Mouse (Mus musculus): Measurements from ENCODE around the gene Lrrc56.

Gene Lrrc56

DNA sequence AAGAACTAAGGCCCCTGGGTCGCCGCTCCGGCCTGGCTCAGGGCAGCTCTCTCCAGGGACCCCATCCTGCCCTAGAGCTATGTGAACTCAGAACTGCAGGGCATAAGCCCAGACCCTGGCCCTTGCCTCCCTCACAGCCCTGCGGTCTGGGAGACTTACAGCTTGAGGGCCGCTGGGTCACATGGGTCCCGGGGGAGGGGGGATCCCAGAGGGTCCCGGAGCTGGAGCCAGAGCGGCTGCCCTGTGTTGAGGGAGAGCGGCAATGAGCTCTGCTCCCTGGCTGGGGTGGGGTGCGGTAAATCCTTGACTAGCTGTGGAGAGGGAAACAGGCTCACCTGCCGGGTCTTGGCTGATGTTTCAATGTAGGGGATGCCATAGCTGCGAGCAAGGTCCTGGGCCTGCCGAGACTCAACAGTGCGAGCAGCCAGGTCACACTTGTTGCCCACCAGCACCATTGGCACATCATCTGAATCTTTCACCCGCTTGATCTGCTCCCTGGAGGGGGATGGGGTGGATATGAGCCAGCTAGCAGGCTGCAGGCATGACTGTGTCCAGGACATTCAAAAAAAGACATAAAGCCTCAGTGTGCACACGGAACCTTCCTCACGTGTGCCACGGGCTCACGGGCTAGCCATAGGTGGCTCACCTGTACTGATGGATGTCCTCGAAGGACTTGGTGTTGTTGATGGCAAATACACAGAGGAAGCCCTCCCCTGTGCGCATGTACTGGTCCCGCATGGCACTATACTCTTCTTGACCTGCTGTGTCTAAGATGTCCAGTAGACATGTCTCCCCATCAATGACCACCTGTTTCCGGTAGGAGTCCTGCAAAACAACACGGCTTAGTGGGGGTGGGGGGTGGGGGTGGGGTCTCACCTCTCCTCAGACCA, 1.9 kb upstream of the Lrrc56 start:
- no peak for DNase-seq (ENCODE audit: low read depth, low spot score)

DNA sequence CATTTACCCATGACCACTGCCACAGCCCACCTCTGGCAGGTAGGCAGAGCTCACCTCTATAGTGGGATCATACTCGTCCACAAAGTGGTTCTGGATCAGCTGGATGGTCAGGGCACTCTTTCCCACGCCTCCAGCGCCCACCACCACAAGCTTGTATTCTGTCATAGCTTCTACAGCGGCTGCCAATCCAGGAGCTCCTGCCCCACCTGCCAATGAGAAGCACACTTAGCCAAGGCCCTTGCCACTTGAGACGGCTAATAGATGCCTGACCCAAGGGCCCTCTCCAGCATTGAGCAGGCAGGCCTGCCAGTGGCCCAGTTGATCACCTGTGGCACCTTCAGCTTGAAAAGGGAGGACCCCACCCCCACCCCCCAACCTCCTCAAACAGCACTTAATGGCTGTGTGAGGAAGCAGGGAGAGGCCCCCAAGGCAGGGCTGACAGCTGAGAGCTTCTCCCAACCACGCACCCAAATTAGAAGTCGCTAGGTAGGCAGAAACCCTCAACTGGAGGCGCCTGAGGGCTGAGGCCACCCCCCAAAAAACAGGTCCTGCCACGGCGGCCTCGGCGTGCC, 1.1 kb upstream of the Lrrc56 start:
- DNase-seq (ENCODE audit: low read depth, low spot score) = no peak

DNA sequence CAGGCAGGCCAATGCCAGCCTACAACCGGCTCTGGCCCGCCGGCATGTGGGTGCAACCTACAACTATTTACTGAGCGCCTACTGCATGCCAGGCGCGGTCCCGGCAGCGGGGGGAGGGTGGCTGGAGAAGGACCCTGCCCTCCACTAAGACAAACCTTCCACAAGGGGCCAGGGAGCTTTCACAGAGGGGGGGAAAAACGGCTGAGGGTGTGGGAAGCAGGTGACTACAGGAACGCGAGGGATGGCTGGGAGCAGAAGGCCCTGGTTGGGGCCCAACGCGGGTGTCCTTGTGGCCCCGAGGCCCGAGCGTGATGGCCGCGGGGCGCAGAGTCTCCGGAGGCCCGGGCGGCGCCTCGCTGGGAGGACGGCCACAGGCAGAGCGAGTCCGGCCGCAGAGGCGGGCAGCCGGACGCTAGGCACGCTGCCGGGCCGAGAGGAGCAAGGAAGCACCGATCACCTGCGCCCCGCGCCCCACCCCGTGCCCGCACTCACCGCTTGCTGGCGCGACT, 555 bp upstream of the Lrrc56 start:
- DNase-seq (ENCODE audit: low read depth, low spot score) = no peak

DNA sequence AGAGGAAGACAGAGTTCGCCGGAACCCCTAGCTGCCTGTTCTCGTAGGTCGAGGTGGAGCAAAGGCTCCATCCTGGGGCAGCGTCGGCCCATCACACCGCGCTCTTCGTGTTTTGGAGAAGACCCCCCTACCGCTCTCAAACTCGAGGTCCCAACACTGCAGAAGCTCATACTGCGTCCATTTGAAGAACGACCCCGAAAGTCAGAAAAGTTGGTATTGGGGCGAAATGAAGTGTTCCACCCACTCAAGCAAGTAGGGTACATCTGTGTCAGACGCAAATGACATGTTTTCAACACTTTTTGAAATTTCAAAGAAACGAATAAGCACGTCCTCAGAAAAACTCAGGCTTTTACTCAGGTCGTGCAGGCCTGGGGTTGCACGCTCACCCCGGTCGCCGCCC, 452 bp downstream of the Lrrc56 start:
- no peak for DNase-seq (ENCODE audit: low read depth, low spot score)

DNA sequence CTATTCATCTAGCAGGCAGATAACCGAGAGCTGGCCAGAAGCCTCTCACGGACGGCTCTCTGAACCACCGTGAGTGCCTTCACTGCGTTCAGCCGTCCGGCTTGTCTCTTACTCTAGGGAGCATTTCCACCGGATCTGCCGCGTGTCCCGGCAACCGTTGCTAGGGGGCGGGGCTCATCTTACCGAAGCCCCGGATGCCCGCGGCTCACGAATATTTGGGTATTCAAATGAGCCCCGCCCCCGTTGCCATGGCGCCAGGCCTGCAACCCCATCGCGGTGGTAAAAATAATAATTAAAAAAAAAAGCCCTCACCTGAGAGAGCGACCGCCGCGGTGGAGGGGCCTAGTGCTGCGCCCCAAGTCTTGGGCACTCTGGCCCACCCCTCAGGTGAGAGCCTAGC, 873 bp downstream of the Lrrc56 start:
- DNase-seq (ENCODE audit: low read depth, low spot score) = peak; percentile 84

DNA sequence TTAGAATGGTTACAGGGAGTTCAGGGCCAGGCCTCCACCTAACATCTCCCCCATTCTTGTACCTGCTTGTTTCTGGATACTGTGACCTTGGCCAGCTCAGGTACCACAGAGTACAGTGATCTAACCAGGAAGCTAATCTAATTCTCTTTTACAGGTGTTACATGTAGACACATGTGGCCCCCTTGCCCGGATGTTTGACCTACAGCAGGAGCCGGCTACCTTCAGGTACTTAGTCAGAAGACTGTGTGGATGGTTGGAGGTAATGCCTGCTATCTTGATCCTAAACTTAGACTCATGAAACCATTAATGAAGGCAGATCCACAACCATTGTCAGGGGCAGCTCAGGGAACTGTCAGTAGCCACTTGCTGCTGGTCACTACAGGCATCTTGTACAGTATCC, 1.8 kb downstream of the Lrrc56 start:
- no peak for DNase-seq (ENCODE audit: low read depth, low spot score)

DNA sequence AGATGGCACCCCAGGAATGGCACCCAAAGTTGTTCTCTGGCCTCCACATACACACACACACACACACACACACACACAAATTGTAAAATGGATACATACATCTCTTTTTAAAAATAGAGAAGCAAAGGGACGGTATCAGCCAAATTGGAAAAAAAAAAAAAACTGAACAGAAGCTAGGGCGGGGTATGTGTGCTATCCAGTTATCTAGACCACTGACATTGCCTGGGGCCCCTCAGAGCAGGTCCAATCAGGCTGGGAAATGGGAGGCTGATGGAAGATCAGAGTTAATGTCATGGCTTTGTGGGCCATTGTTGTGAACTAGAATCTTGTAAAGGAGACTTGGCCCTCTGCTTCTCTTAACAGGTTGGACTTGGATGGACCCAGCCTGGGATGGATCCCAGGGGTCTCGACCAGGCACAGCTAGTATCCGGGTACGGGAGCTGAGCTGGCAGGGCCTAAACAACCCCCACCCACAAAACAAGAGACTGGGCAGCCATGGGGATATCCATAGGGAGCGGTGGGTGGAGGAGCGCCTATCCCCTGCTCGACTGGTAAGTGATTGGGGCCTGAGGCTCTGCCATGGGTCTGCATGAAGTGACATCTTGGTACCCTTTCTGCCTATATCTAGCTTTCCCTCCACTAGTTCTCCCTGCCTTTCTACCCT, 2.8 kb downstream of the Lrrc56 start:
- DNase-seq (ENCODE audit: low read depth, low spot score) = no peak

DNA sequence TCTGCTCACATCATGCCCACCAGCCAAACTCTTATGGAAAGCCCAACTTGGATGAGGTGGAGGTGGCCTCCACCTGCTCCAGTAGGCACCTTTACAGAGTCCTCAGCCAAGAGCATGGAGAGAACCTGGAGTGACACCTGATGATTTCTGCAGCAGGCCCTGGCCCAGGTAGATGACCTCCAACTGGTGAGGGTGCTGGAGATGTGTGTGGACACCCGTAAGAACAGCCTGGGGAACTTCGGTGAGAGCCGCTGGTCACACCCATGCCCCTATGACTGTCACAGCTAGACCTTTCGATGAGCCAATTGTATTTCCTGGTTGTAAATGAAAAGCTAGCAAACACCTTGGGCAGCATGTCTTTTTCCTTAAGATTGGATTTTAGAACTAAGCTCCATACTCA, 4.2 kb downstream of the Lrrc56 start:
- DNase-seq (ENCODE audit: low read depth, low spot score) = no peak

DNA sequence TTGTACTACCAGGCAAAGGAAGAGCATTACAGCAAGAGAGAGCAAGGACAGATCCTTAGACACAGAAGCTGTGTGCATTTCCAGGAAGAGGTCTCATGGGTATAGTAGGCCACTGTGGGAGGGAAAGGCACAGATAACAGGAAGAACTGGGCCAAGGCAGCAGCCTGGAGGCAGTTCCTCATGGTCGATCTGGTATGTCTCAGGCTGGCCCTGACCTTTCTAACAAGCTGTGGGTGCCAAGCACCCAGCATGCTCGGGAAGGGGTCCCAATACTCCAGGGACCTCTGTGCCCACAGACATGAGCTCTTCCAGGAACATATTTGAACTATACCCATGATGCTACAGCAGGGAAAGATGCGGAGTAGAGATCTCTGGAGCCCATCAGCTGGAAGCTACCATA, 10.6 kb downstream of the Lrrc56 start:
- DNase-seq (ENCODE audit: low read depth, low spot score) = no peak

DNA sequence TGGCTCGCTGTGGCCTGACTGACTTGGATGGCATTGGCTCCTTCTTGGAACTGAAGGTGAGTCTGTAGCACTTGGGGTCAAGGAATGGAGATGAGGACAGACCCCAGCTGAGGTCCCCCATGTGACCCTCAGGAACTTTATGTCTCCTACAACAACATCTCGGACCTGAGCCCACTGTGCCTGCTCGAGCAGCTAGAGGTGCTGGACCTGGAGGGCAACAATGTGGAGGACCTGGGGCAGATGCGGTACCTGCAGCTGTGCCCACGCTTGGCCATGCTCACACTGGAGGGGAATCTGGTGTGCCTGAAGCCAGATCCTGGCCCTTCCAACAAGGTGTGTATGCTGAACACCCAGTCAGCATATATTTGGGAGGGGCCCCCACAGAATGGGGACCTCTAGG, 11.5 kb downstream of the Lrrc56 start:
- DNase-seq (ENCODE audit: low read depth, low spot score) = no peak

DNA sequence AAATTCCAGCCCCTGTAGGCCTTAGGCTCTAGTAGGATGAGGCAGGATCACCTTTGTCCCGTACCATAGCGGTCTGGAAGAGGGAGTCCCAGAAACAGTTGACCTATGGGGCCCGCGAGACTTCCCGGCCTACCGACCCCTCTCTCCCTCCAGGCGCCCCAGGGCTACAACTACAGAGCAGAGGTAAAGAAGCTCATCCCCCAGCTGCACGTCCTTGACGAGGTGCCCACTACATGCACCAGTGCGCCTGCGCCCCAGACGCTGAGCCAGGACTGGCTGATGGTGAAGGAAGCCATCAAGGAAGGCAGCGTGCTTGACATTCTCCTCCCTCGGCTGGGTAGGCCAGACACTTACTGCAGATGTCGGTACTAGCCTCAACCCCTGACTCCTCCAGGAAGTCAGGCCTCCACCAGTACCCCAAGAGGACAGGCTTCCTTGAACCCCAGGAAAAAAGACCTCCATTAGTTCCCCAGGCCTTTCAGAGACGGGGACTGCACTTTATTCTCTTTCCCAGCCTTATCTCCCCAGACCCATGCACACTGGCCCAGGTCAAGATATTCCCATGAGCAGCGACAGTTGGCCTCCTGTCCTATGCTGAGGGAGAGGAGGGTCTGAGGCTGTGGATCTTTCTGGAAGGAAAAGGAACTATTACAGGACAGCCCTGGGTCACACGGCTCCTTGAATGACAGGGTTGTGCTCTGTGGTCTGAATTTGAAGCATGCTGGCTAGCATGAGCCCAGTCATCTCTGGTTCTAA, 12.4 kb downstream of the Lrrc56 start:
- DNase-seq (ENCODE audit: low read depth, low spot score) = no peak

DNA sequence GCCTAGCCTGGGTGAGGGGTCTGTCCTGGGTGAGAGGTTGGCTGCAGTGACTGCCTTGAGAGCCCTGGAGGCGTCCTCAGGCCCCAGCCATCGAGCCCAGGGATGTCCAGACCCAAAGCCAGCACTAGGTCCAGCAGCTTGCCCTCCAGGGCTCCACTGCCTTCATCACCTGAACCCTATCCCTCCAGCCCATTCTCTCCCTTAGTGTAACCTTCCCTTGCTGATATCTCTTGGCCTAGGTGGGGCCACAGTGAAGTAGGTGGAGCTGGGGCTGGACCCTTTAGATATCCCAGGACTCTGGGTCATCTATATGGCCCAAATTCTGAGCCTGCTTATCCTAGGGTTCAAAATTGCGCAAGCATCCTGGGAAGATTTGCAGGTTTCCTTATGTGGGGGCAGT, 15.6 kb downstream of the Lrrc56 start:
- peak; percentile 62 for DNase-seq (ENCODE audit: low read depth, low spot score)

DNA sequence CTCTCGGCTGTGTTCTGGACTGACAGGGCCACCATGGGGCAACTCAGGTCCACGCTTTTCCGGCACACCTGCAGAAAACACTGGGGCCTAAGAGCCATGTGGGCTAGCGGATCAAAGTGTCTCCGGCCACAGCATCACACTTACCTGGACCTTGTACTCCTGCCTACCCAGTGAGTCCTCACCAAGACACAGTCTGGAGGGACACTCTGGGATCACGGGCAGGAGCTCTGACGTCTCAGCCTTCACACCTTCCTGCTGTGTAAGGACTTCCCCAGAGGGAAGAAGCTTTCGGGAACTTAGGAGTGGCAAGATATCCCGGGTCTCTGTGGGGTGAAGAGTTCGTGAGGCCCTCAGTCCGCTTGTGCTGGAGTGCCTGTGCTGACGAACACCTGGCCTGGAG, 16.2 kb downstream of the Lrrc56 start:
- DNase-seq (ENCODE audit: low read depth, low spot score) = no peak

DNA sequence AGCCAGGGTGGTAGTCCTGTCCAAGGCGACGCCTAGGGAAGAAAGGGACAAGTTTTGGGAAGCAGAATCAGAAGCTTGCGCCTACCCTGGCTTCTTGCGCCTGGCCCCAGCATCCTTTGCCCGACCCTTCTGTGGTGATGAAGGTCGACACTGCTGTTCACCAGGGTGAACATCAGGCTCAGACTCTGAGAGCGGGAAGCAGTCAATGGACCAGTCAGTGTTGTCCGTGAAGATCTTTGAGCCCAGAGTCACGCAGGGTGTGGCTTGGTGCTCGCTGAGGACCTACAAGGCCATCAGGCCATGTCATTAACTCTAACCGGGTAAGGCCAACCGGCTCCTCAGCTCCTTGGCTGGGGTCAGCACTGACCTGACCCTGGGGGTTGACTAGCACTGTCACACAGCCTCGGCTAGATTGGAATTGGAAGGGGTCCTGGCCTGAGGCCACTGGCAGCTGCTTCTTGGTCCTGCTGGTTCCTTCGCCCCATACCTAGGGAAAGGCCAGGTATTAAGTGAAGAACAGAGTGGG, 16.7 kb downstream of the Lrrc56 start:
- DNase-seq (ENCODE audit: low read depth, low spot score) = no peak

DNA sequence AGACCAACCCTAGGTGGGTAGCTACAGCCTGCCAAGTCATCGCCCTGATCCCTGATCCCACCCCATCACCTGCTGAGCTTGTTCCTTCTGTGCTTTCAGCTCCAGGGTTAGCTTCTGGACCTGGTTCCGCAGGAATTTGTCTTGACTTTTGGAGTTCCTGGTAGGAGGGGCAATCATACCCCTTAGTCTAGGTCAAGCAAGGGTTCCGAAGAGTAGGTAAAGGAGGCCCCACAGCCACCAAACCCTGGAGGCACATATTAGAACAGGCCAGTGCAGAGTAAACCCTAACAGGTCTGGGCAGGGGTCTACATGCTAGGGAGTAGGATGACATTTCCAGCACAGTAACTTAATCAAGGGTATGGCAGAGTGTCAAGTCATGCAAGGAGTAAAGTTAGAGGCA, 19.2 kb downstream of the Lrrc56 start:
- DNase-seq (ENCODE audit: low read depth, low spot score) = no peak

DNA sequence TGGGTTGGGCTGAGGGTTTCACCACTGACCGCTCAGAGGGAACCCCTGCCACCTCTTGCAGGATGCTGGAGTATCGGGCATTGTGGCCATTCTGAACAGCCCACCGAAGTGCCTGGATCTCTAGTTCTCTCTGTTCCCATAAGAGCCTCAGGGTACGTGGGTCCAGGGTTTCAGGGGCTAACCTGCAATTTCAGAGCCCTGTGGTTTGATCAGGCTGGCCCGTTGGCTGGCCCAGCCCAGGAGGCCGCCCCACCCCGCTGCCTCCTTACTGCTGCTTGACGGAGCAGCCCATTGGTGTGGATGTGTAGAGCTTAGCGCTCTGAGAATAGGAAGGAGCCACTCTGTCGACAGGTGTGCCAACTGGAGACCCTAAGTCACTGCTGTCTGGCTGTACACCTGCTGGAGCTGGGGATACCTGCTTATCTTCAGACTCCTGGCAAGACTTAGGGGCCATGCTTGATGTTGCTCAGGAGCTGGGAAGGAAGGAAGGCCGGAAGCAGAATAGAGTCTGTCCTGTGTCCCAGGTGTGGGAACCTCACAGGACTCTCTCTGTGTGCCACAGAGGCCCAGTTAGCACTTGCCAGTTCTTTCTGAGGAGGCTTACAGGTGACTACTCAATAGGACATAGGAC, 19.8 kb downstream of the Lrrc56 start, which contains the start of gene Lmntd2:
Gene Lmntd2 (minus strand): TSS at position 476 of the 631 bp plus-strand sequence.
- no peak for DNase-seq (ENCODE audit: low read depth, low spot score)

DNA sequence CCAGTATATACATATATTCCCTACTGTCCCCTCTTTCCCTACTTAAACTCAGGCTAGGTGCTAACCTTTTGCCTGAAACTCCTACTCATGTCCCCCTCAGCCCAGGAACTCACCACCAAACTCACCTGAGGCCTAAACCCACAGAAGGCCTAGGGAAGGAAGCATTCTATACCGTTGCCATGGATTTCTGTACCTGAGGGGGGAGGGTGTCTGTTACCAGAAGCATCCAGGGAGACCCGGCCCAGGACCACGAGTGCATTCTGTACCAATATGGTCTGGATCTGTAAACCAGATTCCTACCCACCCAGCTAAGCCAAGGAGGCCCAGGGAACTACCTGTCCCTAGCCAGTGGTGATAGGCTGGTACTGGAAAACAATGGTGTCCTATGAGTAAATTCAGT, 20.4 kb downstream of the Lrrc56 start:
- DNase-seq (ENCODE audit: low read depth, low spot score) = no peak

DNA sequence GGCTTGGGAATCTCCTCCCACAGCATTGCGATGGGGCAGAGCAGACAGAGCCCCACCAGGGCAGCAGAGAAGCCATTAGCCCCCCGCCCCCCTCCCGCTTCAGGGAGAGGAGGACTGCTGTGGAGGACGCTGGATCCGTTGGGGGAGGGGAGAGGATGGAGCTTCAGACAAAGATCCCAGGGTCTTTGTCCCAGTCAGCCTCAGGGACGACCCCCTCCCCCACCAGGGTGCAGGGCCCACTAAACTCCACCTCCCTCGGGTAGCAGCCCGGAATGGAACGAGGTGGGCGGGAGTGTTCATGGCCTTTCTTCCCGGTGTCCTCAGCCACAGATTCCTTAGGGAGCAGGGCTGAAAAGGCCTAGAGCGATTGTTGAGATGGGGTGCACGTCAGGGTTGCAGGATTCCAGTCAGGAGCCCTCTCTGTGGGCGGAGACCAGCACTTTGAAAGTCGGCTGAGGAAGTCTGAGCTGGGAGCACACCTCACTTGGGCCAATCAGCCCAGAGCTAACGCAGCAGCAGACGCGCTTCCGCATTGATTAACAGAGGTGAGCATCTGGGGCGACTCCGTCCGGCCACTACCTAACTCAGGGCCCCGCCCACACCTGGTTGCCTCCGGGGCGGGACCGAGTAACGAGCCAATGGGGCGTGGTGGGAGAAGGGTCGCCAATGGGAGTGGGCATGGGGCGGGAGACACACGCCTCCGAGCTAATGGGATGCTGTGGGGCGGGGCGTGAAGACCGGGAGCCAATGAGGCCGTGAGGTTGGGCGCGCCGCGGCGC, 21.3 kb downstream of the Lrrc56 start, which contains the start of gene Rassf7:
Gene Rassf7 (plus strand): TSS at position 760 of the 779 bp plus-strand sequence.
- DNase-seq (ENCODE audit: low read depth, low spot score) = peak; percentile 93

DNA sequence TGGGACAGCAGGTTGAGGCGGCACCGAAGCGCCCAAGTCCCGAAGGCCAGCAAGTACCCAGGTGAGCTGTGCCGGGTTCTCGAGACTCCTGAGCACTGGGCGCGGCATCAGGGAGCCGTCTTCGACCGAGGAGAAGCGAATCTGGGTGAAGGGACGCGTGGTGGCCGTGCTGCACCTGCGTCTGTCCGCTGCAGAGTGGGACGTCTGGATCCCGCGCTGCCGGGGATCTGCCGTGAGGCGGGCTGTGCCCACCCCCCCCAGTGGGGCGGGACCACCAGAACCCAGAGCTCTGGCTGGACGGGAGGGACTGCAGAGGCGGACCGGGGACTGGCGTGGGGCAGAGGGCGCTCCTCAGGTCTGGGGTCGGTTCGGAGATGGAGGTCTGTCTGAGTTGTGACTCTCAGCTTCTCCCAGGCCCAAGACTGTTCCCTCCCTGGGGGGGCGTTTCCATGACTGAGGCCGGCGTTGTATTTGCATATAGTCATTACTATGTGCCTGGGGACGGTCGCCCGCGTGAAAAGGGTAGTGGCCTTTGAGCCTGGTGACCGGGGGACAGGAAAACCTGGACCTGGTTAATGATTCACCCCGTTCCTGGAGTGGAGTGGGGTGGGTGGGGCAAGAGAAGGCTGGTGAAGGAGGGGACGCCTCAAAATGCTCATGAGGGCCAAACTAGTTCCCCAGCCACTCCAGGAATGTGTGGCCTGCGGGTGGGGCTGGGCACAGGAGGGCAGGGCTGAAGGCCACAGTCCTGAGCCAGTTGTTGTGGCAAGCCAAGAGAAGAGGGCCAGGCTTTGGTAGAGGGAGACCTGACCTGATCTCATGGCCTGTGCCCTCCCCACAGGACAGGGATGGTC, 22.1 kb downstream of the Lrrc56 start:
- no peak for DNase-seq (ENCODE audit: low read depth, low spot score)
